Comparison of ENCODE assay signal across 8 mouse cellular contexts in genomic region chr2:119155388-119155787, GRCm38 (mm10). TPM values are rescaled to one million over a fixed set of nuclear protein-coding genes. Genes with fewer than 3 reads are reported as not detected.
DNase-seq lines count a peak whose midpoint lies in the region; ATAC-seq lines count a peak whose summit lies in the region.

No protein-coding gene starts in this region.

- H3K9ac ChIP-seq in heart, embryonic 15.5 days: 0 out of 2 replicates have a peak overlapping the region, but pooled peaks have one; percentile 93
- H3K9ac ChIP-seq in intestine, embryonic 14.5 days (ENCODE audit: low read length): no peak overlapping the region
- H3K9ac ChIP-seq in neural tube, embryonic 12.5 days: no peak overlapping the region

- H3K4me1 ChIP-seq in heart, embryonic 15.5 days (replicated peaks): peaks cover 15% of the 10 kb centered on the region
- H3K4me1 ChIP-seq in intestine, embryonic 14.5 days (replicated peaks; ENCODE audit: control insufficient read depth, insufficient read depth, low read length): peaks cover 10% of the 10 kb centered on the region
- H3K4me1 ChIP-seq in neural tube, embryonic 12.5 days: peaks cover 11% of the 10 kb centered on the region

- H3K36me3 ChIP-seq in heart, embryonic 15.5 days: peaks cover 39% of the 10 kb centered on the region
- H3K36me3 ChIP-seq in intestine, embryonic 14.5 days (ENCODE audit: control insufficient read depth, insufficient read depth, low read length): peaks cover 29% of the 10 kb centered on the region
- peaks cover 37% of the 10 kb centered on the region for H3K36me3 ChIP-seq in neural tube, embryonic 12.5 days

- ATAC-seq in heart, embryonic 15.5 days (replicated peaks; ENCODE audit: insufficient number of reproducible peaks, insufficient read depth, low FRiP score, low read depth): no peak
- ATAC-seq in intestine, embryonic 14.5 days (replicated peaks; ENCODE audit: low FRiP score, low TSS enrichment, low read depth): no peak
- ATAC-seq in neural tube, embryonic 12.5 days (ENCODE audit: low FRiP score, low read depth): no peak

- DNase-seq in heart, adult 11 months: no peak
- peak; percentile 48 for DNase-seq in c-Kit-positive CD71-negative TER-119-negative erythroid progenitor cells, embryonic 14.5 days (ENCODE audit: low read depth)
- DNase-seq in intestine, embryonic 14.5 days (ENCODE audit: low spot score): no peak
- DNase-seq in ovary, postnatal 36 days (ENCODE audit: low spot score): no peak
- DNase-seq in kidney, adult 9 months: no peak
- DNase-seq in adrenal gland, adult 2 months: no peak

- no peak overlapping the region for H3K27ac ChIP-seq in heart, embryonic 15.5 days
- no peak overlapping the region for H3K27ac ChIP-seq in intestine, embryonic 14.5 days (ENCODE audit: low read depth)
- H3K27ac ChIP-seq in neural tube, embryonic 12.5 days: no peak overlapping the region

- peak overlapping the region; percentile 92 for H3K4me3 ChIP-seq in heart, embryonic 15.5 days
- no peak overlapping the region for H3K4me3 ChIP-seq in intestine, embryonic 14.5 days (ENCODE audit: low read depth, low read length)
- H3K4me3 ChIP-seq in neural tube, embryonic 12.5 days: 0 out of 2 replicates have a peak overlapping the region, but pooled peaks have one; percentile 5

- H3K4me2 ChIP-seq in heart, embryonic 15.5 days: peak overlapping the region; percentile 92
- peak overlapping the region; percentile 72 for H3K4me2 ChIP-seq in intestine, embryonic 14.5 days (ENCODE audit: low read length)
- H3K4me2 ChIP-seq in neural tube, embryonic 12.5 days (replicated peaks): peak overlapping the region; percentile 95

- no peaks in the 10 kb centered on the region for H3K27me3 ChIP-seq in heart, embryonic 15.5 days
- H3K27me3 ChIP-seq in intestine, embryonic 14.5 days (replicated peaks; ENCODE audit: control insufficient read depth, insufficient read depth, low read length): no peaks in the 10 kb centered on the region
- no peaks in the 10 kb centered on the region for H3K27me3 ChIP-seq in neural tube, embryonic 12.5 days (replicated peaks)

- 29% methylated on average over 9 of the region's 9 CpGs for WGBS in heart, embryonic 15.5 days
- 80% methylated on average over 9 of the region's 9 CpGs for WGBS in intestine, embryonic 14.5 days
- WGBS in neural tube, embryonic 12.5 days: 87% methylated on average over 9 of the region's 9 CpGs

- no peaks in the 10 kb centered on the region for H3K9me3 ChIP-seq in heart, embryonic 15.5 days (replicated peaks)
- no peaks in the 10 kb centered on the region for H3K9me3 ChIP-seq in intestine, embryonic 14.5 days (ENCODE audit: control insufficient read depth, low read length)
- H3K9me3 ChIP-seq in neural tube, embryonic 12.5 days: no peaks in the 10 kb centered on the region

RNA-seq across cellular contexts. Expression of gene Rmdn3, which starts 1.4 kb away (rescaled TPM):
- 23.0 and 26.2 TPM in 2 replicates for polyA plus RNA-seq in heart, embryonic 15.5 days (2015; fragmentation: Nextera tagmentation; extraction: Ambion mirVana)
- polyA plus RNA-seq in intestine, embryonic 14.5 days (2014; fragmentation: Nextera tagmentation; extraction: Ambion mirVana): 33.6 and 38.9 TPM in 2 replicates
- 43.1 TPM in 2 replicates for polyA plus RNA-seq in neural tube, embryonic 12.5 days (2016; fragmentation: Nextera tagmentation; extraction: Ambion mirVana)
- 10 to 100 TPM; 59.2 to 72.7 TPM for total RNA-seq in adrenal gland, adult 2 months (2021)
- 26.6 and 28.5 TPM in 2 replicates for polyA plus RNA-seq in adrenal gland, adult 2 months (2012; rRNA removed)

RNA-seq across cellular contexts. Expression of gene Gchfr, which starts 12.2 kb away (rescaled TPM):
- polyA plus RNA-seq in heart, embryonic 15.5 days (2015; fragmentation: Nextera tagmentation; extraction: Ambion mirVana): 4.5 and 5.9 TPM in 2 replicates
- 11.7 and 12.0 TPM in 2 replicates for polyA plus RNA-seq in intestine, embryonic 14.5 days (2014; fragmentation: Nextera tagmentation; extraction: Ambion mirVana)
- 3.5 TPM in 2 replicates for polyA plus RNA-seq in neural tube, embryonic 12.5 days (2016; fragmentation: Nextera tagmentation; extraction: Ambion mirVana)
- 10 to 100 TPM; 20.2 to 22.5 TPM for total RNA-seq in adrenal gland, adult 2 months (2021)
- polyA plus RNA-seq in adrenal gland, adult 2 months (2012; rRNA removed): 34.4 and 38.1 TPM in 2 replicates

RNA-seq across cellular contexts. Expression of gene Gm14137, which starts 18.9 kb away (rescaled TPM):
- 0.29 and 0.34 TPM in 2 replicates for polyA plus RNA-seq in heart, embryonic 15.5 days (2015; fragmentation: Nextera tagmentation; extraction: Ambion mirVana)
- polyA plus RNA-seq in intestine, embryonic 14.5 days (2014; fragmentation: Nextera tagmentation; extraction: Ambion mirVana): 0.13 and 0.30 TPM in 2 replicates
- polyA plus RNA-seq in neural tube, embryonic 12.5 days (2016; fragmentation: Nextera tagmentation; extraction: Ambion mirVana): 0.86 and 0.91 TPM in 2 replicates
- total RNA-seq in adrenal gland, adult 2 months (2021): under 1 TPM; 0.09 to 0.28 TPM
- 0.04 and 0.17 TPM in 2 replicates for polyA plus RNA-seq in adrenal gland, adult 2 months (2012; rRNA removed)

RNA-seq across cellular contexts. Expression of gene Rad51, which starts 42.8 kb away (rescaled TPM):
- 21.8 and 28.0 TPM in 2 replicates for polyA plus RNA-seq in heart, embryonic 15.5 days (2015; fragmentation: Nextera tagmentation; extraction: Ambion mirVana)
- polyA plus RNA-seq in intestine, embryonic 14.5 days (2014; fragmentation: Nextera tagmentation; extraction: Ambion mirVana): 50.2 and 58.2 TPM in 2 replicates
- 31.9 and 34.0 TPM in 2 replicates for polyA plus RNA-seq in neural tube, embryonic 12.5 days (2016; fragmentation: Nextera tagmentation; extraction: Ambion mirVana)
- 1 to 10 TPM in 1 of 2 experiments, under 1 TPM in 1; 0.76 to 1.3 TPM for total RNA-seq in adrenal gland, adult 2 months (2021)
- polyA plus RNA-seq in adrenal gland, adult 2 months (2012; rRNA removed): 0.46 and 0.79 TPM in 2 replicates

RNA-seq across cellular contexts. Expression of gene Zfyve19, which starts 53.0 kb away (rescaled TPM):
- polyA plus RNA-seq in heart, embryonic 15.5 days (2015; fragmentation: Nextera tagmentation; extraction: Ambion mirVana): 29.7 and 36.3 TPM in 2 replicates
- polyA plus RNA-seq in intestine, embryonic 14.5 days (2014; fragmentation: Nextera tagmentation; extraction: Ambion mirVana): 44.2 and 63.2 TPM in 2 replicates
- polyA plus RNA-seq in neural tube, embryonic 12.5 days (2016; fragmentation: Nextera tagmentation; extraction: Ambion mirVana): 46.5 and 49.3 TPM in 2 replicates
- 10 to 100 TPM; 29.5 to 36.1 TPM for total RNA-seq in adrenal gland, adult 2 months (2021)
- polyA plus RNA-seq in adrenal gland, adult 2 months (2012; rRNA removed): 30.4 and 33.4 TPM in 2 replicates
